Mouse (Mus musculus): ENCODE measurements around the gene Exd2.
"Not testable (repeated sequence)": the region's sequence is repeated elsewhere in the genome, so short reads cannot be mapped to it uniquely, and the experiment has no call there.

Exd2 gene

DNA sequence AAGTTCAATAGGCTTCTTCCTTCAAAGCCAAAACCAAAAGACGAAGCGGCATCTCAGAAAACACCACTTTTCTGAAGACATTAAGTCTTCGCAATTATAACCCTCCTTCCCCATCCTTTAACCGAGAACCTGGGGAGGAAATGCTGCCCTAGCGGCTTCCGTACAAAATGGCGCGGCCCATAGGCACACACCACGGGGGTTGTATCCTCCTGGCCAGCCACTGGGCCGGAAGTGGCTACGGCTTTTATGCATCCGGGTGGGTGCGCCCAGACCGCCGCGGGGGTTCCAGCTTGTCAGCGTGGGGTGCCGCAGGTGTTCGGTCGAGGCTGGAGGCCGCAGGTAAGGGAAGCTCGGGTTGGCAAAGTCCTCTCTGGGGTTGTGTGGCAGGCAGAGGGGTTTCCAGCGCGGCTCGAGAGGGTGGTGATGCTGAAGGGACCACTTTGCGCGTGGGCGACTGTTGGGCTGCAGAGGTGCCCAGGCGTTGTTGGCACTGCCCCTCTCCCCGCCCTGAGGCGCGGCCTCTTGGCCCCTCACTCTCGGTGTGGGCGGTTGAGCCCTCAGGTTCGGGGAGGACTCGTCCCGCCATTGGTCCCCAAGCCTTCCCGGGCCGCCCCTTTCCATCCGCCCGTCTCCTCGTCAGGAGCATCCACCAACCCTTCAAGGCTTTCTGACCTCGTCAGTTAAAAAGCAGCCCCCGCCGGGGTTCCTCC lies at the start of gene Exd2:
Gene Exd2 (plus strand): TSS at position 154 of the 710 bp plus-strand sequence.
- DNase-seq (ENCODE audit: low spot score): peak; percentile 93

DNA sequence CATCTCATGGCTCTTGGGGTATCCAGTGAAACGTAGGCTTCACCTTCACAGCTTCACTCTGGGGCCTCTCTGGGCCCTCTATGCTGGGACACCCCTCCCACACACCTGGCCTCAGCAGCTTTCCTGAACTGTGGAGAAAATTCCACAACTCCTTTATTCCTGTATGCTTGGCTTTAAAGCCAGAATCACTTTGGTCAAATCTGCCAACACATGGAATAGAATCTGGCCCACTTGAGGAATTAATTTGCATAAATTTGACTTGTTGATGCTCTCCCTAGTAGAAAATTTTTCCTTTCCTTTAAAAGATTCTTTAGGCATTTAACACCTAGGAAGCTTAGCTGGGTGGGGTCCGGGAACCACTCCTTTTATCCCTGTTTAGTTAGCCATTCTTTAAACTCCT lies 47.8 kb upstream of the Exd2 start:
- no peak for DNase-seq (ENCODE audit: low spot score)

DNA sequence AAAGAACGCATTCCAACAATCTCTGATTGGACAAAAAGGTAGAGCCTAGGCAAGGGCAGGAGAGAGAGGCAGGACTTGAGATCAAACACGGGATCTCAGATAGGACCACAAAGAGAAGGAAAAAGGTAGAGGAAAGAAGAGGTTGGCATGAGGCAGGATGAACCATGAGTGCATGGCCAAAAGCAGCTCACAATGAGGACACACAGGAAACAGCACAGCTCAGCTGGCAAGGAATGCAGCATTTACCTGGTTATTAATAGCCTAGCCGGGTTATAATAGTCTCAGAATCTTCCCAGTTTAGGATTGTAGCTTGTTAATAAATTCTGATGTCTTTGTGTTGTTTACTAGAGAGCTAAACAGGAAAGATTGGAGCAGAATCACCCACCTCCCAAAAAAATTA lies 35.2 kb upstream of the Exd2 start:
- no peak for DNase-seq (ENCODE audit: low spot score)

DNA sequence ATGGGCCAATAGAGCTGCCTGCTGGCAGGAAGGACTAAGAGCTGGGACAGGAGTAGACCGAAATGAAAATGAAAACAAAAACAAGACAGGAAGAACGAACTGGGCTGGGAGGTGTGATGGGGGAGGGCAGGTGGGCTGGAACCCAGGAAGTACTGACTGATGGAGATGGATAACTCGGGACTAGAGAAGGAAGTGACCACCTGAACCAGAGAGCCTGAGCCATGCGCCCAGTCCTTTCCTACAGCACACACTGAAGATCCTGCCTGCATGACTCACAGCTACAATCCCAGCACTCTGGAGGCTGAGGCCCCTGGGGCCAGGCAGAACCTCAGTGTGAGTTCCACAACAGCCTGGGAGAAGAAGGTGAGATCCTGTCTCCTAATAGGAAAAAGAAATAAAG lies 29.6 kb upstream of the Exd2 start:
- DNase-seq (ENCODE audit: low spot score): no peak

DNA sequence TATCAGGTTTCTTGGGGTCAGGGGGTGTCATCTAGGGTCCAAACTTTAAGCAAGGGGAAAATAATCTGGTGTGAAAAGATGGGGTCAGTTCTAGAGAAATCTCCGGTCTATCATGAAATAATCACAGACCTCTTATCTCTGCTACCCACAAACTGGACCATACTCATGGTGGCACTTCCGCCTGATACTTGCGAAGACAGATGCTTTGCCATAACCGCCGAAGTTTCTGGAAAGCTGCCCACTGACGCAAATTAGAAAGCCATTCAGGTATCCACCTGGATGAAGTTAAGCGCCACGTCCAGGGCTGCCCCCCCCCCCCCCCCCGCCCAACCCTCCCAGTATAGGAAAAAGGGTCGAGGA lies 28.3 kb upstream of the Exd2 start:
- DNase-seq (ENCODE audit: low spot score): no peak

DNA sequence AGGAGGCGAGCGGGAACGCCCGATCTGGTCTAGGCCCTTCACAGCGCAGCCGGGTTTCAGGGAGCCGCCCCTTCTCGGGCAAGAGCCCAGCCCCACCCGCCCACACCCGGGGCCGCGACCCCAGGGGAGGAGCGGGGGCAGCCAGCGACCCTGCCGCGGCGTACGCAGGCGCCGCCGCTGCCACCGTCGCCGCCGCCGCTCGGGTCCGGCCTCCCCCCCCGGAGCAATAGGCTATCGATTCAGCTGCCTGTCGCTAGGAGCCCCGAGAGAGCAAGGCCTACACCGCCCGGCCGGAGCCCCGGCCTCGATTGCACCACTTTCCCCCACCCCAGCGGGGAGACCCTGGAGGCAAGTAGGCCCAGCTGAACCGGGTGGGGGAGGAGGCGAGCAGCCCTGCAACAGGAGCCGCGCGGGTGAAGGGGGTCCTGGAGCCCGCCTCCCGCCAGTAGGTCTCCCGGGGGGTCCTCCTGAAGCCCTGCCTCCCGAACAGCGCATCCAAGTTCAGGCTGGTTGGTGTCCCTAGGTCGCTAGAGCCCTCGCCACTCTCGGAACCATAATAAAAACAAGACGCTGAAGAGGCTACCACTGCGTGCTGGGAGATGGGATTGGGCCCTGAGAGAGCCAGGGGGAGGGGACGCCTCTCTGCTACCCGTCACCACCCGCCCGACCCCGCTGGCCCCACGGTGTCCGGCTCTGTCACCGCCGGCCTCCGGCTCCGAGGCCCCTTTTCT lies 27.8 kb upstream of the Exd2 start:
- DNase-seq (ENCODE audit: low spot score): peak; percentile 61

DNA sequence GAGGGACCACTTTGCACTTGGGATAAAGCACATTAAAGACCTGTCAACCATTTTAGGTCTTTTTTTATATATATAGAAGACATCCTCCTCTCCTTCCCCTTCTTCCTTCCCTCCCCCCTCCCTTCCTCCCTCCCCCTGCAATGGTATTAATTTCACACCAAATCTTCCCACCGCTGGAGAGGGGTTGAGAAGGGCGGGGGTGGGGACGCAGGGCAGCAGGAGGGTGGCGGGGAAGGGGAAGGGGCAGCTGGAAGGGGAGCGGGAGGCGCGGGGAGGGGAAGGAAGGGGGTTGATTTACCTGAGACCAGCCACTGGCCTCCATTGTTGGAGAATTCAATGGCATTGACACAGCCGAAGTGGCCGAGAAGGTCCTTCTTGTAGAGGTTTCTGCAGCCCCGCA lies 27.0 kb upstream of the Exd2 start:
- no peak for DNase-seq (ENCODE audit: low spot score)

DNA sequence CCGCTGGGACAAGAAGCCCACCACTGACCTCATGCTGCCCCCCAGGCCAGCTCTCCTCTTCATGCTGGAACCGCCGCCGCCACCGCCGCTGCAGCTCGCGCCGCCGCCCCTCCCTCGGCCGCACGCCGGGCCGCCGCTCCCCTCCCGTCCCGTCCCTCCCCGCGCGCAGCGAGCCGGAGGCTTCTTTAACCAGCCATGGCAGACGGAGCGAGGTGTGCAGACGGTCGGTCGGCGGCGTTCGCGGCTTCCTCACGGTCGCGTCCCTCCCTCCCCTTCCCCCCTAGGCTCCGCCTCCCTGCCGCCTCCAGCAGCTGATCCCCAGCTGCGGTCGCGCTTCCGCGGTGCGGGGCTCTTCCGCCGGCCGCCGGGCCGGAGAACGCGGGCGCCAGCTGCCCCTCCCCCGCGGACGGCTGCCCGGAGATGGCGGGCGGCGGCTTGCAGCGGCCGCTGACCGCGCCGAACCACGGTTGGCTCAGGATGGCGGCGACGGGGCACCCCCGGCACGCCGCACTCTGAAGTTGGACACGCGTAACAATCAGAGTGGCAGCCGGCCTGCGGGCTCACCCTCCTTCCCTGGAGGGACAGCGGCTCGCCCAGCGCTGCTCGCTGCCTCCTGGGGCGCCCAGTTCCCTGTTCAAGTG lies 26.4 kb upstream of the Exd2 start, which contains the start of gene Dcaf5:
Gene Dcaf5 (minus strand): TSS at position 266 of the 641 bp plus-strand sequence.
- peak; percentile 74 for DNase-seq (ENCODE audit: low spot score)

DNA sequence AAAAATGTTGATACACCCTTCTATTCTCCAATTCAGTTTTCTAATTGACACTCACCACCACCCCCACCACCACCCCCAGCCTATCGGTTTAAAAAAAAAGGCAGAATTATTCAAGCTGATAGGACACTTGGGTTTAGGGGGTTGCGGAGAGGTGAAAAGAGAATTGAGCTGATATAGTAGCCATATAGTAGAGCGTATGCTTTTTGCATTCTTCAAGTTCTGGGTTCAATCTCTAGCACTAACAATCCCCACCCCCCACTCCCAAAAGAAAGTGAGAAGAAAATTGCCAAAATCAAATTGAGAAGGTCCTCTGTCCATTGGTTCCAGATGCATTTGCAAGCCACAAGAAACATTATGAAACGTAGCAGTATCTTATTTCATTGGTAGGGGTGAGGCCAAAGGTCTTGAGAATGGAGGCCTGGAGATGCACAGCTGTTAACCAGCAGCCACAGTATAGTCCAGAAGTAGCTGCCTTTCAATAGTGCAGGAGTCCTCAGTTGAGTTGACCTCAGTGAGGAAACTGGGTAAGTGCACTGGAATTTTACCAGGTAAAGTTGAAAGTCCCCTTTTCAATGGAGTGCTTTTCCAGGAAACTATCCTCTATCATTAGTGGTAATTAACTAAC lies 25.7 kb upstream of the Exd2 start:
- DNase-seq (ENCODE audit: low spot score): no peak

DNA sequence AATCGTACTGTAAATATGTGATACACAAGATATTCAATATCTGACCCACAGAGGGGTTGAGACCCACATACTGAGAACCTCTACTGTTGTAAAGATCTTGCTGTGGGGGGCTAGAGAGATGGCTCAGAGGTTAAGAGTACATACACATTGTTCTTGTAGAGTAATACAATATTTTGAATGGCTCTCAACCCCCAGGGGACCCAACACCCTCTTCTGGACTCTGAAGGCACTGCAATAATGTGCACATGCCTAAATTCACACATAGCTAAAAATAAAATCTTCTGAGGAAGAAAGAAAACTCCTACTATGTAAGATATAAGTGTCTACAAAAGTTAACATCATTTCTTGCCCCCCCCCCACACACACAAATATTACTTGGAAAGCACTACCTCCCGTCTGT lies 21.9 kb upstream of the Exd2 start:
- DNase-seq (ENCODE audit: low spot score): no peak

DNA sequence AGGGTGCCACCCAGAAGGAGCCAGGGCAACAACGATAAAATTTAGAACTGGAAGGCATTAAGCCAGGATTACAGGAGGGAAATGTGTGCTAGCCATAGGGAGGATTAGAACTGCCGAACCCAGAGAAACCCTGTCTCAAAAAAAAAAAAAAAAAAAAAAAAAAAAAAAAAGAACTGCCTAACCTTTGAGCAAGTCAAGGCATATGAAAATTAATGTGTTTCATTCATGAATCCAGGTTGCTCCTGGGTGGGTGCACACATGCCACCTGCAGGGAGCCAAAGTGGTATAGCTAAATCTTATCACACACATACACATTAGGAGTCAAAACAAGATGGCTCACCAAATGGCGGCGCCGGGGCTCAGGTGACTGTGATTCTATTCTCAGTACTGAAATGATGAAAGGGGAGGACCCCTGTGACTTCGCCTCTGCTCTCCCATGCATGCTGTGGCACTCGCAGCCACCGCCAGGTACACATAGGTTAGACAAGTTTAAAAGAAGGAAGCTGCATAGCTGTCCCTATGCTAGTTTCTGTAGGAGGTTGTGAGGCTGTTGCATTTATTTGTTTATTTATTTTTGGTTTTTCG lies 18.3 kb upstream of the Exd2 start:
- DNase-seq (ENCODE audit: low spot score): no peak

DNA sequence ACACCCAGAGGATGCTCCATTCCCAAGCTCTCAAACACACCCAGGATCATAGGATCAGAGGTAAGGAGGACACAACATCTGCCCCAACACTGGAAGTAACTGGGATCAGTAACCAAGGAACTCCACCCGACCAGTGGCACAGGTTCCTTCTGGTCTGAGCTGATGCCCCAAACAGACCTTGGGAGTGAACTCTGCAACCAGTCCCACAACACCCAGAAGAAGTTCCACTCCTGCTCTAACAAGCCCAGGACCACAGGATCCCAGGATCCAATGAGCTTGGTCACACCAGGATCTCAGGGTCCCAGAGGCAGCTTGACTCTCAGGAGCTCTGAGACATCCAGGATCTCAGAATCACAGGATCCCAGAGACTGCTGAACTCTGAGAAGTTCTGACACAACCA lies 9.4 kb upstream of the Exd2 start:
- DNase-seq (ENCODE audit: low spot score): no peak

DNA sequence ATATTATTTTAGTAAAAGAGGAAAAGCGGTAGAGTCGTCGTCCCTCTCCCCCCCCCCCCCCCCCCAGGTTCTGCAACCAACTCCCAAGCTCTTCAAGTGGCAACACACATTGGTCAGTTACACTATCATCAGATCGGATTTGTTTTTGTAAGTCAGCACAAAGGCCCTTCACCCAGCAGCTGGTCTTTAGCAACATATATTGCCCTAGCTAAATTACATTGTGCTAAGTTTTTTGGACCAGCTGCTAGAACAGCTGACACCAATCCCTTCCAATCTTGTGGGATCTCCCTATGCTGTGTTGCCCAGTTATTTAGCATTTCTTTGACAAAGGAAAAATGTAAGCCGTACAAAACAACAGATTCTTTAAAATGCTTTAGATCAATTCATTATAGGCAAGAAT lies 4.9 kb upstream of the Exd2 start:
- DNase-seq (ENCODE audit: low spot score): no peak

DNA sequence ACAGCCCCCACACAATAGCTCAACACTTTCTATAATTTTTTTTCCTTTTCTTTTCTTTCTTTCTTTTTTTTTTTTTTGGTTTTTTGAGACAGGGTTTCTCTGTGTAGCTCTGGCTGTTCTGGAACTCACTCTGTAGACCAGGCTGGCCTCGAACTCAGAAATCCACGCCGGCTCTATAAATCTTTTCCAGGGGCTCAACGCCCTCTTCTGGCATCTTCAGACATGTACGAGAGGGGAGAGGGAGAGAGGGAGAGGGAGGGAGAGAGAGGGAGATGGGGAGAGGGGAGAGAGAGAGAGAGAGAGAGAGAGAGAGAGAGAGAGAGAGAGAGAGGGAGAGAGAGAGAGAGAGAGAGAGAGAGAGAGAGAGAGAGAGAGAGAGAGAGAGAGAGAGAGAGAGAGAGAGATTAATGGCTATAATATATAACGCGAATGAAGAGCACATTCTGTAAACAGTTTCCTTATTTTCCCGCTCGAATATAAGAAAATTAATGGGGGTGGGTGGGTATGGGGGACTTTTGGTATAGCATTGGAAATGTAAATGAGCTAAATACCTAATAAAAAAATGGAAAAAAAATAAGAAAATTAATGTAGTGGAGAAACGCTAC lies 501 bp upstream of the Exd2 start:
- not testable (repeated sequence) for DNase-seq (ENCODE audit: low spot score)

DNA sequence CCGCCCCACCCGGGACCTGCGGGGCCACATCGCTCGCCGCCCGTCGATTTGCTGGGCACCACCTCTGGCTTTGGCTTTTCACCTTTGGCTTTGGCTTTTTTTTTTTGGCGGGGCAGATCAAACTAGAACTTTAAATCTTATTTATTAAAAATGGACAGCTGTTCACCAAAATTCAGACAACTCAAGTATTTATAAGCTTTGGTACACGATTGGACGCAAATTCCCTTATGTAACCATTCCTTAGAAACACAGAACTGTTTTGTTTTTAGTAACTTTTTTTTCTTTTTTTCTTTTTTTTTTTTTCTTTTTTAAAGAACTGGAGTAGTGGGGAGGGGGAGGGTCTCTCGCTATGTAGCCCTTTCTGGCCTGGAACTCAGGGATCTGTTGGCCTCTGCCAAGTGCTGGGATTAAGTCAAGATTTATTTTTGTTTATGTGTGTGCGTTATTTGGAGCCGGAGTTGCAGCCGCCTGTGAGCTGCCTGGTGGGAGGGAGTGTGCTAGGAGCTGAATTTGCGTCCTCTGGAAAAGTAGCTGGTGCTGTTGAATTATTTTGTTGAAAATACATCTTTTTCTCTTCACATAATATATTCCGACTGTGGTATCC lies 873 bp downstream of the Exd2 start:
- no peak for DNase-seq (ENCODE audit: low spot score)

DNA sequence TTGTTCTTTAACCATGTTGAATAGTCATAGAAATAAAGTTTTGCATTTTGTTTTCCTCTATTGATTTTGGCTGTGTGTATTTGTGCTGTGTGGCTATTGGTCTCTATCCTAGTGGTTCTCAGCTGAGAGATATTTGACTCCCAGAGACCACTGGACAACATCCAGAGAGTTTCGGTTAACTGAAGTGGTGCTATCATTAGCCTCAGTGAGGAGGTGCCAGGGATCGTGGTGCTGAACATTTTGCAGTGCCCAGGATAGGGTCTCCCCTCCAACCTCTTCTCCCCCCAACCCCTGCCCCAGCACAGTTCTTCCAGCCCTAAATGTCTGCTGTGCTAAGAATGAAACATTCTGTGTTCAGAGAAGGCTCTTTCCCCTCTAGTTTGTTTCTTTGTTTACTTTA lies 7.3 kb downstream of the Exd2 start:
- DNase-seq (ENCODE audit: low spot score): no peak

DNA sequence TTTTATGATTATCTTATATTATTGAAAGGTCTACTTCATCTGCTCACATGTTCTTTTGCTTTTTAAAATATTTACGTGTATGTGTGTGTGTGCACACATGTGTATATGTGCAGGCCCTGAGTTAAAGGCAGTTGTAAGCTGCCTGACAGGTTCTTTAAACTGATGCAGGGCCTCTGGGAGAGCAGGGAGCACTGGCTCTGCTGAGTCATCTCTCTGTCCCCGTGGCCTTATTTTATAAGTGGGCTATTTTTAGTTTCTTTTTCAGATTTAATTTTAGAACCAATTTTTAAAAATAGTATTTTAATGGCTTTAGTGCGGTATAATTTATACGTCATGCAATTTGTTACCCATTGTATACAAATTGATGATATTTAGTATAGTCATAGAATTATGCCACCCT lies 9.0 kb downstream of the Exd2 start:
- DNase-seq (ENCODE audit: low spot score): no peak

DNA sequence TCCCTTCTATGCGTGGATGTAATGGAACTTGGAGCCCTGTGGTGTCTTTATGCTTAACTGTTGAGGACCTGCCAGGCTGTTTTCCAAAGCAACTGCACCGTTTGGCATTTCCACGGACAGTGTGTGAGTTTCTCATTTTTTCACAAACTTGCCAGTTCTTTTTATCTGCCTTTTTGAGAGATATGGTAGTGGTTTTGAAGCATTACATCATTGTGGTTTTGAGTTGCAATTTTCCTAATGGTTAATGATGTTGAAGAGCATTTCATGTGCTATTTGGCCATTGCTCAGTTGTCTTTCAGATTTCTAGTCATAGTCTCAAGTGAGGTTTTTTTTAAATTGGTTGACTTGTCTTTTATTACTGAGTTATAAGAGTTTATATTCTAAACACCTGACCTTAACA lies 10.8 kb downstream of the Exd2 start:
- no peak for DNase-seq (ENCODE audit: low spot score)

DNA sequence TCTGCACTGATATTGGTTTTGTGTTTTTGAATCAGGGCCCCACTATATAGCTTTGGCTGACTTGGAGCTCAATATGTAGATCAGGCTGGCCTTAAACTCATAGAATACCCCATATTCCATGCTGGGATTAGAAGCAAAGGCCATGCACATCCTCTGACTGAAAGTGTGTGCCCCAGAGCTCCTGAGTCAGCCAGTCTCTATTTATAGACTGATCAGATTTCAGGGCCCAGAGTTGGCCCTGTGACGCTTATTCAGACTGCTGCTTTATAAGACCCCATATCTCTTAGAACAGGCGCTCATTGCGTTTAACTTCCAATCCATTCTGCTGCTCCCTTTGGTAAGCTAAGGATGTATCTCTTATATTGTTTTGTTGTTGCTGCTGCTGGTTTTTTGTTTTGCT lies 17.1 kb downstream of the Exd2 start:
- no peak for DNase-seq (ENCODE audit: low spot score)

DNA sequence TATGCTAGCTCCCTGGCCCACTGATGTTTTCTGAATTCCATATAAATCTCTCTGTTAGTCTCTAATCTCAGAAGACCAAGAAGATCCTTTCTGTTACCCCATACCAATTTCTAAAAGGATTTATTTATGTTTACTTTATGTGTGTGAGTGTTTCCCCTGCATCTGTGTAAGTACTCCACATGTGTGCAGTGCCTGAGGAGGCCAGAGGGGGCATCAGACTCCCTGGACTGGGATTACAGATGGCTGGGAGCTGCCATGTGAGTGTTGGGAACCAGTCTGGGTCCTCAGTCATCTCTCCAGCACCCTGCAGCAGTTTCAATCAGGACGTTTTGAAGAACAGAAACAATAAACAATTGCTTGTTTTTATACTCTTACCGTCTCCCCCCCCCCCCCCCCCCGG lies 20.5 kb downstream of the Exd2 start:
- no peak for DNase-seq (ENCODE audit: low spot score)

DNA sequence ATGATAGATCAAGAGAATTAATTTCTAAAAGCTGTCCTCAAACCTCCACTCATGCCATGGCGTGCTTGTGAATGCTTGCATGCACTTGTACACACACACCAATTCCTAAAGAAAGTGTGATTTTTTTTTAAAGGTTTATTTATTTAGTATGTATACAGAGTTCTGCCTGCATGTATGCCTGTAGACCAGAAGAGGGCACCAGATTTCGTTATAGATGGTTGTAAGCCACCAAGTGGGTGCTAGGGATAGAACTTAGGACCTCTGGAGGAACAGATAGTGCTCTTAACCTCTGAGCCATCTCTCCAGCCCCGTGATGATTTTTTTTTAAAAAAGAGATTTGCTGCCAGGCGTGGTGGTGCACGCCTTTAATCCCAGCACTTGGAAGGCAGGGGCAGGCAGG lies 30.4 kb downstream of the Exd2 start:
- no peak for DNase-seq (ENCODE audit: low spot score)

DNA sequence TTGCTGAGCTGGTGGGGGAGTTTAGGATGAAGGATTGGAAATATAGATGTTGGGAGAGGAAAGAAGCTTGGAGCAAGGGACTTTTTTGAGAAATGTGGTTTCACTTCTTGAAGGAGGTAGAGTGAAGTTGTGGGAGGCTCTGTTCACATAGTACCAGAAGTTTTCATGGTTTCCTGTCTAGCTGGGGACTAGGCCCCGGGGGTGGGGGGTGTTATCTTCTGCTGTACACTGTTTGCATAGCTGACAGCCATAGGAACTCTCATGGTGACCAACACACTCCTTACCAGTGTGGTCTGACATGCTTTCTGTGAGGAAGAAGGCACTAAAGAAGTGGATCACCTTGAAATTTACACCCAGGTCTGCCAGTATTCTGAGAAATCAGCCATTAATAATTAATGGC lies 32.8 kb downstream of the Exd2 start:
- DNase-seq (ENCODE audit: low spot score): no peak
